Mouse (Mus musculus) hindbrain, embryonic 11.5 days (tissue): ENCODE measurements around the gene Ptpn5. TPM values are rescaled to one million over a fixed set of nuclear protein-coding genes. Genes with fewer than 3 reads are reported as not detected.

Experiments
- ATAC-seq: fragments of 200-750 bp; cut with Nextera tagmentation; 2 replicates; pipeline ENCODE4 v1.8.0; 2017; ENCODE audit warnings: mild to moderate bottlenecking, moderate TSS enrichment, moderate library complexity; ENCODE audit not compliant: low FRiP score
- DNase-seq: peaks from one replicate; pipeline ENCODE4 v3.0.0-alpha.2; 2015; ENCODE audit warnings: low spot score
- H3K27ac ChIP-seq: fragments of 300-500 bp; sonication (generic); 2 replicates; pipeline ENCODE4 v1.5.1; 2014; ENCODE audit warnings: mild to moderate bottlenecking, low read depth, low read length
- H3K27me3 ChIP-seq: fragments of 300-500 bp; sonication (generic); 2 replicates; pipeline ENCODE4 v1.6.1; 2014; ENCODE audit warnings: mild to moderate bottlenecking, low read length, moderate library complexity, mixed read lengths; ENCODE audit not compliant: control insufficient read depth, insufficient read depth
- H3K36me3 ChIP-seq: fragments of 300-500 bp; sonication (generic); 2 replicates; pipeline ENCODE4 v1.6.1; 2014; ENCODE audit warnings: mild to moderate bottlenecking, low read length, moderate library complexity, mixed read lengths; ENCODE audit not compliant: control insufficient read depth, insufficient read depth
- H3K4me1 ChIP-seq: fragments of 300-500 bp; sonication (generic); replicated peaks from 2 replicates; pipeline ENCODE4 v1.6.1; 2014; ENCODE audit warnings: low read length, mixed read lengths; ENCODE audit not compliant: control insufficient read depth, insufficient read depth
- H3K4me2 ChIP-seq: fragments of 300-500 bp; sonication (generic); replicated peaks from 2 replicates; pipeline ENCODE4 v1.6.1; 2014; ENCODE audit warnings: mild to moderate bottlenecking, low read depth, low read length
- H3K4me3 ChIP-seq: fragments of 300-500 bp; sonication (generic); 2 replicates; pipeline ENCODE4 v1.5.1; 2014; ENCODE audit warnings: low read depth, low read length
- H3K9ac ChIP-seq: fragments of 300-500 bp; sonication (generic); 2 replicates; pipeline ENCODE4 v1.6.1; 2014; ENCODE audit warnings: low read depth, low read length
- H3K9me3 ChIP-seq: fragments of 300-500 bp; sonication (generic); 2 replicates; pipeline ENCODE4 v1.6.1; 2016; ENCODE audit warnings: low read length; ENCODE audit not compliant: control insufficient read depth
- WGBS: fragments of 180-500 bp; shearing (Covaris S2); extraction: QIAGEN DNeasy Blood & Tissue Kit; methylation state at CpG from one replicate; pipeline ENCODE4 v1.1.7; 2014; 5-methylcytosine and 5-hydroxymethylcytosine counted together
- polyA plus RNA-seq: library from polyadenylated mRNA; unstranded; fragments of >200 nt; fragmentation: Nextera tagmentation; extraction: Ambion mirVana; gene quantifications from 2 replicates; pipeline ENCODE4 v1.2.1, GENCODE M21; 2014

Ptpn5 gene
- polyA plus RNA-seq, 1 experiment from 2014 or later, result 28.2 TPM

GRCm38 (mm10) chr7:47081277-47081676, 52.2 kb downstream of the Ptpn5 start:
- Histone ChIP-seq H3K4me1 (no peaks in the 10 kb centered on the region), H3K27ac (no peak overlapping the region), H3K9me3 (no peaks in the 10 kb centered on the region), H3K4me3 (no peak overlapping the region), H3K9ac (no peak overlapping the region), H3K27me3 (no peaks in the 10 kb centered on the region), H3K4me2 (no peak overlapping the region), H3K36me3 (no peaks in the 10 kb centered on the region)
- peak; percentile 68 for DNase-seq
- no peak for ATAC-seq
- WGBS, result 62% methylated on average over 6 of the region's 6 CpGs

DNA sequence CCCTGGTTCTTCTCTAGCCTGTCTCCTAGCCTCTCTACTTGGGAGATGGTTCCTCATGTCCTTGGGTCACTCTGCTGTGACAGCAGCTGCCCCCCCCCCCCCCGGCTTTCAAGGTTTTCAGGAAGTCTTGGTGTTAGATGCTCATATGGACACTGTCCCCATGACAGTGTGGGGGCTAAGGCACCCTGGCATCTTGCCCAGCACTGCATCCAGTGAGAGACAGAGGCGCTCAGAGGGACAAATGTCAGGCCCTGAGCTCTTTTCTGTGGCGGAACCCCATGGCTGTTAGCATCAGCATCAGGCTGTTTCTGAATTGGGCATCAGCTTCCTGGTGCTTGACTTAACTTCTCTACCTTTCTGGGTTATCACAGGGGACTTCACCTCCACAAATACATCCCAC, 52.6 kb downstream of the Ptpn5 start:
- H3K27ac ChIP-seq, result no peak overlapping the region
- no peak overlapping the region for H3K9ac ChIP-seq
- H3K4me1 ChIP-seq, result no peaks in the 10 kb centered on the region
- H3K4me3 ChIP-seq, result no peak overlapping the region
- H3K4me2 ChIP-seq, result no peak overlapping the region
- H3K9me3 ChIP-seq, result no peaks in the 10 kb centered on the region
- H3K36me3 ChIP-seq, result no peaks in the 10 kb centered on the region
- no peak for ATAC-seq
- H3K27me3 ChIP-seq, result no peaks in the 10 kb centered on the region
- 79% methylated on average over 3 of the region's 3 CpGs for WGBS
- no peak for DNase-seq

DNA sequence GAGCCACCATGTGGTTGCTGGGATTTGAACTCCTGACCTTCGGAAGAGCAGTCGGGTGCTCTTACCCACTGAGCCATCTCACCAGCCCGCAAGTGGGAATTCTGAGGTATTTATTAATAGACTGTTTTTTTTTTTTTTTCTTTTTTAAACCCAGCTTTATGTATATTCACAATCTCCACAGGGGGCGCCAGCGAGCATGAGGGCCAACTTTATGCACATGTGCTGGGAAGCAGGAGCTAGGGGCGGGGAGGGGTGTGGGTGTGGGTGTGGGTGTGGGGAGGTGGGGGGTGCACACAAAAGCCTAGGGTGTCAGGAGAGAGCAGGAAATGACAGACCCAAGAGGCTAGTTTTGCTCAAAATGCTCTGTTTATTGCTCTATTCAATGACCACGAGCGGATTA, 56.0 kb downstream of the Ptpn5 start:
- Histone ChIP-seq H3K36me3 (no peaks in the 10 kb centered on the region), H3K27ac (no peak overlapping the region), H3K4me3 (no peak overlapping the region), H3K9me3 (no peaks in the 10 kb centered on the region), H3K9ac (no peak overlapping the region), H3K4me2 (no peak overlapping the region), H3K4me1 (no peaks in the 10 kb centered on the region), H3K27me3 (no peaks in the 10 kb centered on the region)
- WGBS, result 78% methylated on average over 8 of the region's 8 CpGs
- ATAC-seq (no peak), DNase-seq (peak; percentile 58)

GRCm38 (mm10) chr7:47076729-47077128, 56.8 kb downstream of the Ptpn5 start:
- H3K9ac ChIP-seq, result no peak overlapping the region
- no peak overlapping the region for H3K4me3 ChIP-seq
- H3K27ac ChIP-seq, result no peak overlapping the region
- no peaks in the 10 kb centered on the region for H3K9me3 ChIP-seq
- ATAC-seq (no peak), DNase-seq (no peak)
- no peak overlapping the region for H3K4me2 ChIP-seq
- WGBS, result 70% methylated on average over 3 of the region's 3 CpGs
- no peaks in the 10 kb centered on the region for H3K4me1 ChIP-seq
- H3K36me3 ChIP-seq, result no peaks in the 10 kb centered on the region
- no peaks in the 10 kb centered on the region for H3K27me3 ChIP-seq

GRCm38 (mm10) chr7:47076193-47076592, 57.3 kb downstream of the Ptpn5 start:
- Histone ChIP-seq H3K4me1 (no peaks in the 10 kb centered on the region), H3K27me3 (no peaks in the 10 kb centered on the region), H3K9ac (no peak overlapping the region), H3K27ac (no peak overlapping the region), H3K36me3 (no peaks in the 10 kb centered on the region), H3K4me3 (no peak overlapping the region), H3K4me2 (no peak overlapping the region), H3K9me3 (no peaks in the 10 kb centered on the region)
- ATAC-seq (no peak), DNase-seq (no peak)
- 86% methylated on average over 6 of the region's 6 CpGs for WGBS

- ATAC-seq (no peak), DNase-seq (no peak)
- H3K4me2 ChIP-seq, result no peak overlapping the region
- H3K27me3 ChIP-seq, result no peaks in the 10 kb centered on the region
- H3K4me1 ChIP-seq, result no peaks in the 10 kb centered on the region
- WGBS, result 62% methylated on average over 18 of the region's 18 CpGs
- no peaks in the 10 kb centered on the region for H3K9me3 ChIP-seq
- H3K27ac ChIP-seq, result no peak overlapping the region
- H3K36me3 ChIP-seq, result no peaks in the 10 kb centered on the region
- no peak overlapping the region for H3K9ac ChIP-seq
- H3K4me3 ChIP-seq, result no peak overlapping the region
Observed at GRCm38 (mm10) chr7:47073536-47074521, 59.7 kb downstream of the Ptpn5 start.

DNA sequence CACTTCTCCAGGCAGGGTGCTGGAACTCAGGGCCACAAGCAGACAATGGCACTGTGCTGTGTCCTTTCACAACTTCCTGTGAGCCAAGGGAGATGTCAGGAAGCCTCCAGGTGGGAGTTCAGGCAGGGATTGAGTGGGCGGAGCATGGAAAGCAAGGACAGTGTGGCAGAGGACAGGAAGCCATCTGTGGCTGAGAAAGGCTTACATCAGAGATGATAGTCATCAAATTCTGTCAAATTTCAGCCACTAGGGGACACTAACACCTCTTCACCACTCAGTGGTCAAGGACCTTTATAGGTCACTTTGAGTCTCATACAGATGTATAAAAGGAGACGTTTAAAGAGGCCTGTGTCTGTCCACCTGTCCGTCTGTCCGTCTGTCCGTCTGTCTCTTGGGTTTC, 60.9 kb downstream of the Ptpn5 start:
- WGBS, result 73% methylated on average over 5 of the region's 5 CpGs
- Histone ChIP-seq H3K27ac (no peak overlapping the region), H3K27me3 (no peaks in the 10 kb centered on the region), H3K36me3 (no peaks in the 10 kb centered on the region), H3K9me3 (no peaks in the 10 kb centered on the region), H3K9ac (no peak overlapping the region), H3K4me3 (no peak overlapping the region), H3K4me1 (no peaks in the 10 kb centered on the region), H3K4me2 (no peak overlapping the region)
- DNase-seq (no peak), ATAC-seq (0 out of 2 replicates have a peak, but pooled peaks have one; percentile 25)

DNA sequence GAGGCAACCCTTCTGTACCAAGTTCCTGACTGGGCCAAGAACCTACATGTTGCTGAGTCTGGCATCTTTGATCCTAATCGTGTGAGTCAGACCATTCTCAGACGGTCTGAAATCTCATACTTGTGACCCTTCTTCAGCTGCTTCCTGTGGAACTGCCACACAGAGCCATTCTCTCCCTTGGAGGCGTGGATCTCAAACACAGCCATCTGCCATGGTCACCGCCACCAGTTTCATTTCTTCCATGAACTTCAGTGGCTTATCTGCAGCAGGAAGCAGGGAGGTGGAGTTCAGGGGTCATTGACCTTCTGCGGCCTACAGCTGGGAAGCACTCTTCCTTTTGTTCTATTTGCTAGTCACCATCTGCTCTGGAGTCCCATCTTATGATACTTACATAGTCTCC, 65.6 kb downstream of the Ptpn5 start:
- WGBS, result 57% methylated on average over 5 of the region's 5 CpGs
- no peak overlapping the region for H3K9ac ChIP-seq
- H3K4me2 ChIP-seq, result no peak overlapping the region
- H3K9me3 ChIP-seq, result no peaks in the 10 kb centered on the region
- no peak overlapping the region for H3K27ac ChIP-seq
- no peak for ATAC-seq
- no peaks in the 10 kb centered on the region for H3K27me3 ChIP-seq
- no peaks in the 10 kb centered on the region for H3K36me3 ChIP-seq
- no peaks in the 10 kb centered on the region for H3K4me1 ChIP-seq
- H3K4me3 ChIP-seq, result no peak overlapping the region
- no peak for DNase-seq

GRCm38 (mm10) chr7:47066942-47067341, 66.5 kb downstream of the Ptpn5 start:
- Histone ChIP-seq H3K27me3 (no peaks in the 10 kb centered on the region), H3K36me3 (no peaks in the 10 kb centered on the region), H3K4me1 (no peaks in the 10 kb centered on the region), H3K9me3 (no peaks in the 10 kb centered on the region), H3K4me3 (no peak overlapping the region), H3K9ac (no peak overlapping the region), H3K27ac (no peak overlapping the region), H3K4me2 (no peak overlapping the region)
- ATAC-seq (no peak), DNase-seq (no peak)
- WGBS, result 86% methylated on average over 3 of the region's 3 CpGs
